Mouse (Mus musculus): ENCODE data around the gene Vmn2r8. TPM values are rescaled to one million over a fixed set of nuclear protein-coding genes. Genes with fewer than 3 reads are reported as not detected.
"Not testable (repeated sequence)": the region's sequence is repeated elsewhere in the genome, so short reads cannot be mapped to it uniquely, and the experiment has no call there.

Gene Vmn2r8
- total and polyA plus RNA-seq, 2 experiments from 2014 or later = not detected

GRCm38 (mm10) chr5:108774630-108775306 is 33.9 kb downstream of the Vmn2r8 start, which contains the start of gene Rnf212:
Gene Rnf212, minus strand, starts transcription at chr5:108774982.
- Histone ChIP-seq H3K27ac (ENCODE audit: low read depth, low read length) (no peak within 1 kb of the TSS), H3K9me3 (ENCODE audit: low read length) (no peaks in the 10 kb centered on the region), H3K4me2 (ENCODE audit: low read depth) (no peak within 1 kb of the TSS), H3K4me3 (ENCODE audit: low read depth, low read length) (no peak within 1 kb of the TSS), H3K36me3 (ENCODE audit: insufficient read depth) (no peaks in the 10 kb centered on the region), H3K4me1 (ENCODE audit: insufficient read depth) (no peaks in the 10 kb centered on the region), H3K9ac (no peak within 1 kb of the TSS), H3K27me3 (ENCODE audit: insufficient read depth, low read length) (no peaks in the 10 kb centered on the region)
- DNase-seq (no peak), ATAC-seq (no peak)
- TF ChIP-seq CTCF (IDR thresholded peaks at IDR 0.05; ENCODE audit: low read depth) = no peak
- WGBS = 78% methylated on average over 40 of the region's 40 CpGs

- Histone ChIP-seq H3K9me3 (ENCODE audit: low read length) (no peaks in the 10 kb centered on the region), H3K27me3 (ENCODE audit: insufficient read depth, low read length) (no peaks in the 10 kb centered on the region), H3K27ac (ENCODE audit: low read depth, low read length) (no peak overlapping the region), H3K36me3 (ENCODE audit: insufficient read depth) (no peaks in the 10 kb centered on the region), H3K4me3 (ENCODE audit: low read depth, low read length) (no peak overlapping the region), H3K9ac (no peak overlapping the region), H3K4me2 (ENCODE audit: low read depth) (no peak overlapping the region), H3K4me1 (ENCODE audit: insufficient read depth) (no peaks in the 10 kb centered on the region)
- no peak for TF ChIP-seq CTCF (IDR thresholded peaks at IDR 0.05; ENCODE audit: low read depth)
- DNase-seq = no peak
- ATAC-seq = no peak
- WGBS = 89% methylated on average over 2 of the region's 2 CpGs
These were observed 48.6 kb downstream of the Vmn2r8 start for GRCm38 (mm10) chr5:108760002-108760401.

GRCm38 (mm10) chr5:108758396-108758795 is 50.3 kb downstream of the Vmn2r8 start:
- TF ChIP-seq CTCF (IDR thresholded peaks at IDR 0.05; ENCODE audit: low read depth) = 0 out of 2 replicates have a peak, but pooled peaks have one; percentile 21
- WGBS = 57% methylated on average over 3 of the region's 3 CpGs
- no peak overlapping the region for H3K4me3 ChIP-seq (ENCODE audit: low read depth, low read length)
- no peaks in the 10 kb centered on the region for H3K36me3 ChIP-seq (ENCODE audit: insufficient read depth)
- H3K4me2 ChIP-seq (ENCODE audit: low read depth) = no peak overlapping the region
- ATAC-seq (no peak), DNase-seq (peak; percentile 1)
- no peak overlapping the region for H3K9ac ChIP-seq
- no peak overlapping the region for H3K27ac ChIP-seq (ENCODE audit: low read depth, low read length)
- H3K9me3 ChIP-seq (ENCODE audit: low read length) = no peaks in the 10 kb centered on the region
- H3K4me1 ChIP-seq (ENCODE audit: insufficient read depth) = no peaks in the 10 kb centered on the region
- H3K27me3 ChIP-seq (ENCODE audit: insufficient read depth, low read length) = no peaks in the 10 kb centered on the region

GRCm38 (mm10) chr5:108751258-108751657 is 57.4 kb downstream of the Vmn2r8 start:
- ATAC-seq; H3K27ac ChIP-seq (ENCODE audit: low read depth, low read length); H3K4me1 ChIP-seq (ENCODE audit: insufficient read depth); H3K4me3 ChIP-seq (ENCODE audit: low read depth, low read length); H3K9ac ChIP-seq; H3K4me2 ChIP-seq (ENCODE audit: low read depth); H3K9me3 ChIP-seq (ENCODE audit: low read length); DNase-seq; H3K27me3 ChIP-seq (ENCODE audit: insufficient read depth, low read length); H3K36me3 ChIP-seq (ENCODE audit: insufficient read depth): not testable (repeated sequence)
- 90% methylated on average over 4 of the region's 4 CpGs for WGBS

- WGBS = 81% methylated on average over 5 of the region's 5 CpGs
- Histone ChIP-seq H3K4me1 (ENCODE audit: insufficient read depth) (no peaks in the 10 kb centered on the region), H3K27ac (ENCODE audit: low read depth, low read length) (no peak overlapping the region), H3K9me3 (ENCODE audit: low read length) (no peaks in the 10 kb centered on the region), H3K27me3 (ENCODE audit: insufficient read depth, low read length) (no peaks in the 10 kb centered on the region), H3K4me3 (ENCODE audit: low read depth, low read length) (no peak overlapping the region), H3K9ac (no peak overlapping the region), H3K36me3 (ENCODE audit: insufficient read depth) (no peaks in the 10 kb centered on the region), H3K4me2 (ENCODE audit: low read depth) (no peak overlapping the region)
- DNase-seq = no peak
- no peak for TF ChIP-seq CTCF (IDR thresholded peaks at IDR 0.05; ENCODE audit: low read depth)
- ATAC-seq = no peak
These were observed 58.1 kb downstream of the Vmn2r8 start for GRCm38 (mm10) chr5:108750328-108751210.

GRCm38 (mm10) chr5:108744629-108745028 is 64.0 kb downstream of the Vmn2r8 start:
- no peak overlapping the region for H3K4me2 ChIP-seq (ENCODE audit: low read depth)
- ATAC-seq = no peak
- 83% methylated on average over 3 of the region's 3 CpGs for WGBS
- no peak for TF ChIP-seq CTCF (IDR thresholded peaks at IDR 0.05; ENCODE audit: low read depth)
- no peaks in the 10 kb centered on the region for H3K4me1 ChIP-seq (ENCODE audit: insufficient read depth)
- H3K4me3 ChIP-seq (ENCODE audit: low read depth, low read length) = no peak overlapping the region
- H3K27me3 ChIP-seq (ENCODE audit: insufficient read depth, low read length) = no peaks in the 10 kb centered on the region
- H3K9ac ChIP-seq = no peak overlapping the region
- no peaks in the 10 kb centered on the region for H3K9me3 ChIP-seq (ENCODE audit: low read length)
- DNase-seq = no peak
- H3K27ac ChIP-seq (ENCODE audit: low read depth, low read length) = no peak overlapping the region
- H3K36me3 ChIP-seq (ENCODE audit: insufficient read depth) = no peaks in the 10 kb centered on the region

GRCm38 (mm10) chr5:108743856-108744255 is 64.8 kb downstream of the Vmn2r8 start:
- no peak overlapping the region for H3K4me2 ChIP-seq (ENCODE audit: low read depth)
- DNase-seq (no peak), ATAC-seq (no peak)
- no peaks in the 10 kb centered on the region for H3K27me3 ChIP-seq (ENCODE audit: insufficient read depth, low read length)
- H3K9ac ChIP-seq = no peak overlapping the region
- no peak overlapping the region for H3K27ac ChIP-seq (ENCODE audit: low read depth, low read length)
- H3K36me3 ChIP-seq (ENCODE audit: insufficient read depth) = no peaks in the 10 kb centered on the region
- no peak overlapping the region for H3K4me3 ChIP-seq (ENCODE audit: low read depth, low read length)
- 65% methylated on average over 2 of the region's 2 CpGs for WGBS
- TF ChIP-seq CTCF (IDR thresholded peaks at IDR 0.05; ENCODE audit: low read depth) = no peak
- H3K9me3 ChIP-seq (ENCODE audit: low read length) = no peaks in the 10 kb centered on the region
- H3K4me1 ChIP-seq (ENCODE audit: insufficient read depth) = no peaks in the 10 kb centered on the region
